Mouse (Mus musculus): ENCODE data around the gene Mturn. TPM values are rescaled to one million over a fixed set of nuclear protein-coding genes. Genes with fewer than 3 reads are reported as not detected.

Mturn gene
- total RNA-seq, 2 experiments from 2014 or later: 164 to 166 TPM

GRCm38 (mm10) chr6:54727416-54727815, 46.0 kb downstream of the Mturn start:
- DNase-seq (ENCODE audit: low spot score in 2 of 2): no peak

- DNase-seq (ENCODE audit: low spot score in 2 of 2): no peak
These were observed 48.2 kb downstream of the Mturn start for GRCm38 (mm10) chr6:54729451-54730105.

- DNase-seq (ENCODE audit: low spot score in 2 of 2): no peak
These were observed 50.3 kb downstream of the Mturn start for GRCm38 (mm10) chr6:54731726-54732125.

GRCm38 (mm10) chr6:54732721-54733120, 51.3 kb downstream of the Mturn start:
- peak; percentile 26 to 45 for DNase-seq (ENCODE audit: low spot score in 2 of 2)

- DNase-seq (ENCODE audit: low spot score in 2 of 2): no peak
These were observed 54.7 kb downstream of the Mturn start for GRCm38 (mm10) chr6:54736126-54736525.

GRCm38 (mm10) chr6:54737255-54737654, 55.8 kb downstream of the Mturn start:
- DNase-seq (ENCODE audit: low spot score in 2 of 2): no peak

- no peak for DNase-seq (ENCODE audit: low spot score in 2 of 2)
These were observed 56.3 kb downstream of the Mturn start for GRCm38 (mm10) chr6:54737684-54738083.

GRCm38 (mm10) chr6:54749056-54749455, 67.6 kb downstream of the Mturn start:
- DNase-seq (ENCODE audit: low spot score in 2 of 2): no peak

- DNase-seq (ENCODE audit: low spot score in 2 of 2): no peak
These were observed 70.2 kb downstream of the Mturn start for GRCm38 (mm10) chr6:54751621-54752020.

- no peak for DNase-seq (ENCODE audit: low spot score in 2 of 2)
These were observed 70.7 kb downstream of the Mturn start for GRCm38 (mm10) chr6:54752076-54752475.

Other genes with a start within 250 kb of the Mturn start
- 100 to 1,000 TPM; 134 to 135 TPM for gene Scrn1, start 115.1 kb upstream of the Mturn start, total RNA-seq (2021)
- gene Plekha8, start 86.5 kb upstream of the Mturn start, total RNA-seq (2021): 10 to 100 TPM; 11.5 to 13.4 TPM
- gene Fkbp14, start 84.3 kb upstream of the Mturn start, total RNA-seq (2021): 10 to 100 TPM; 12.5 to 16.6 TPM
- 10 to 100 TPM; 30.7 to 31.5 TPM for gene Znrf2, start 135.3 kb downstream of the Mturn start, total RNA-seq (2021)